Mouse (Mus musculus) lung, embryonic 16.5 days (tissue): ENCODE measurements around the gene Atp6v0a2. TPM values are rescaled to one million over a fixed set of nuclear protein-coding genes. Genes with fewer than 3 reads are reported as not detected.

Experiments used
- ATAC-seq: fragments of 200-750 bp; cut with Nextera tagmentation; 2 replicates; pipeline ENCODE4 v1.8.0; 2017; ENCODE audit warnings: low read depth, mild to moderate bottlenecking, moderate library complexity
- H3K27ac ChIP-seq: fragments of 300-500 bp; sonication (generic); 2 replicates; pipeline ENCODE4 v1.5.1; 2014; ENCODE audit warnings: mild to moderate bottlenecking, control low read depth, low read length
- H3K27me3 ChIP-seq: fragments of 300-500 bp; sonication (generic); 2 replicates; pipeline ENCODE4 v1.6.1; 2014; ENCODE audit warnings: low read depth, low read length, mixed read lengths; ENCODE audit not compliant: control insufficient read depth, insufficient read depth
- H3K36me3 ChIP-seq: fragments of 300-500 bp; sonication (generic); 2 replicates; pipeline ENCODE4 v1.6.1; 2014; ENCODE audit warnings: low read length; ENCODE audit not compliant: control insufficient read depth, insufficient read depth
- H3K4me1 ChIP-seq: fragments of 300-500 bp; sonication (generic); replicated peaks from 2 replicates; pipeline ENCODE4 v1.6.1; 2014; ENCODE audit warnings: low read length, mixed read lengths; ENCODE audit not compliant: control insufficient read depth, insufficient read depth
- H3K4me2 ChIP-seq: fragments of 300-500 bp; sonication (generic); 2 replicates; pipeline ENCODE4 v1.6.1; 2014; ENCODE audit warnings: low read depth, low read length, control low read depth
- H3K4me3 ChIP-seq: fragments of 300-500 bp; sonication (generic); 2 replicates; pipeline ENCODE4 v1.5.1; 2014; ENCODE audit warnings: mild to moderate bottlenecking, low read length, control low read depth
- H3K9ac ChIP-seq: fragments of 300-500 bp; sonication (generic); 2 replicates; pipeline ENCODE4 v1.6.1; 2014; ENCODE audit warnings: low read length, control low read depth
- H3K9me3 ChIP-seq: fragments of 300-500 bp; sonication (generic); 2 replicates; pipeline ENCODE4 v1.6.1; 2016; ENCODE audit warnings: low read length; ENCODE audit not compliant: control insufficient read depth
- WGBS: fragments of 180-500 bp; shearing (Covaris S2); extraction: QIAGEN DNeasy Blood & Tissue Kit; methylation state at CpG from one replicate; pipeline ENCODE4 v1.1.7; 2014; 5-methylcytosine and 5-hydroxymethylcytosine counted together
- polyA plus RNA-seq: library from polyadenylated mRNA; unstranded; fragments of >200 nt; fragmentation: Nextera tagmentation; extraction: Ambion mirVana; gene quantifications from 2 replicates; pipeline ENCODE4 v1.2.1, GENCODE M21; 2015

Atp6v0a2 gene
- polyA plus RNA-seq, 1 experiment from 2014 or later: 39.5 TPM

DNA sequence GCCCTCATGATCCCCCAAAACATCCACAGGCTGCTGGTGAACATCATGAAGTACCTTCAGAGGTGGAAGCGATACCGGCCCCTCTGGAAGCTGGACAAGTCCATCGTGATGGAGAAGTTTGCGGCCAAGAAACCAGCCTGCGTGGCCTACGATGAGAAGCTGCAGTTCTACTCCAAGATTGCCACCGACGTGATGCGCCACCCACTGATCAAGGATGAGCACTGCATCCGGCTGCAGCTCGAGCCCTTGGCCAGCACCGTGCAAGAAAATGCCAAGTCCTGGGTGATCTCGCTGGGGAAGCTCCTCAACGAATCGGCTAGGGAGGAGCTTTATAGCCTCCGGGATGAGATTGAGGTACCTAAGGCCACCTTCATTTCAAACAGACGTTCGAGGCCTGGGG lies 132.6 kb downstream of the Atp6v0a2 start:
- no peak overlapping the region for H3K9ac ChIP-seq
- ATAC-seq: no peak
- no peaks in the 10 kb centered on the region for H3K4me1 ChIP-seq
- peaks cover 3% of the 10 kb centered on the region; the same call in 1 of the 2 replicates for H3K9me3 ChIP-seq
- no peak overlapping the region for H3K27ac ChIP-seq
- H3K36me3 ChIP-seq: no peaks in the 10 kb centered on the region
- H3K27me3 ChIP-seq: no peaks in the 10 kb centered on the region
- H3K4me2 ChIP-seq: no peak overlapping the region
- 58% methylated on average over 18 of the region's 18 CpGs for WGBS
- H3K4me3 ChIP-seq: no peak overlapping the region

DNA sequence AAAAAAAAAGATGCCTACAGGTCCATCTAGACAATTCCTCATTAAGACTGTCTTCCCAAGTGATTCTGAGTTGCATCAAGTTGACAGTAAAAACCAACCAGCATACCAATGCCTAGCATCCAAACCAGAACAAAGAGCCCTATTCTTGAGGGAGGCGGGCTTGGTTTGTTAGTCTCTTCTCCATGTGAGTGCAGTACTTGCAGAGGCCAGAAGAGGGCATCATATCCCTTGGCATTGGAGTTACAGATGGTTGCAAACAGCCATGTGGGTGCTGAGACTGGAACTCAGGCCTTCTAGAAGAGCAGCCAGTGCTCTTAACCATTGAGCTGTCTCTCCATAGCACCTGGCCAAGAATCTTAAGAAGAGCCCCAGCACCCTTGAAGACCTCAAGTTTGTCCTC lies 133.4 kb downstream of the Atp6v0a2 start:
- no peak overlapping the region for H3K27ac ChIP-seq
- no peak overlapping the region for H3K4me2 ChIP-seq
- H3K36me3 ChIP-seq: no peaks in the 10 kb centered on the region
- peaks cover 3% of the 10 kb centered on the region; the same call in 1 of the 2 replicates for H3K9me3 ChIP-seq
- ATAC-seq: no peak
- 83% methylated on average over 1 of the region's 1 CpGs for WGBS
- no peak overlapping the region for H3K4me3 ChIP-seq
- H3K4me1 ChIP-seq: no peaks in the 10 kb centered on the region
- H3K27me3 ChIP-seq: no peaks in the 10 kb centered on the region
- H3K9ac ChIP-seq: no peak overlapping the region

Other genes starting within 250 kb of the Atp6v0a2 start
- gene Sbno1, start 202.6 kb upstream of the Atp6v0a2 start, polyA plus RNA-seq: 80.8 and 81.2 TPM in 2 replicates
- 31.3 and 32.2 TPM in 2 replicates for gene Kmt5a, start 188.6 kb upstream of the Atp6v0a2 start, polyA plus RNA-seq
- 29.4 and 32.7 TPM in 2 replicates for gene Rilpl2, start 150.2 kb upstream of the Atp6v0a2 start, polyA plus RNA-seq
- gene Snrnp35, start 145.4 kb upstream of the Atp6v0a2 start, polyA plus RNA-seq: 23.0 and 25.6 TPM in 2 replicates
- 17.1 and 18.6 TPM in 2 replicates for gene Rilpl1, start 97.2 kb upstream of the Atp6v0a2 start, polyA plus RNA-seq
- 599 and 611 TPM in 2 replicates for gene Tmed2, start 87.9 kb upstream of the Atp6v0a2 start, polyA plus RNA-seq
- gene Ddx55, start 75.7 kb upstream of the Atp6v0a2 start, polyA plus RNA-seq: 11.2 and 12.0 TPM in 2 replicates
- gene Eif2b1, start 49.4 kb upstream of the Atp6v0a2 start, polyA plus RNA-seq: 68.8 and 71.1 TPM in 2 replicates
- 52.1 and 54.4 TPM in 2 replicates for gene Gtf2h3, start 49.4 kb upstream of the Atp6v0a2 start, polyA plus RNA-seq
- 0.83 and 1.1 TPM in 2 replicates for gene Dnah10, start 96.5 kb downstream of the Atp6v0a2 start, polyA plus RNA-seq
- gene Ccdc92, start 233.8 kb downstream of the Atp6v0a2 start, polyA plus RNA-seq: 9.9 and 11.7 TPM in 2 replicates
- 91.1 and 92.9 TPM in 2 replicates for gene Zfp664, start 234.1 kb downstream of the Atp6v0a2 start, polyA plus RNA-seq